Mouse (Mus musculus): ENCODE measurements around the gene Park7. TPM values are rescaled to one million over a fixed set of nuclear protein-coding genes. Genes with fewer than 3 reads are reported as not detected.
"Not testable (repeated sequence)": the region's sequence is repeated elsewhere in the genome, so short reads cannot be mapped to it uniquely, and the experiment has no call there.

The Park7 gene
- polyA plus RNA-seq, 1 experiment from 2014 or later, result 443 TPM

DNA sequence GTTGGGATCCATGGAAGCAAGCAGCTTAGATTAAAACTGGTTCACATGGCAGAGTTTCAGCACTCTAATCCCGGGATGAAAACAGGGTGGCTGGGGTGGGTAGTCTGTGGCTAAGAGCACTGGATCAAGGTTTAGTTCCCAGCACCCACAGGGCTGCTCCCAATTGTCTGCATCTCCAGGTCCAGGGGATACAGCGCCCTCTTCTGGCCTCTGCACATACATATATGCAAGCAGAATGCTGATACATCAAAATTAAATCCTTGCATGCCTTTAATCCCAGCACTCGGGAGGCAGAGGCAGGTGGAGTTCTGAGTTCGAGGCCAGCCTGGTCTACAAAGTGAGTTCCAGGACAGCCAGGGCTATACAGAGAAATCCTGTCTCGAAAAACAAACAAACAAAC is 5.7 kb downstream of the Park7 start:
- not testable (repeated sequence) for H3K4me2 ChIP-seq (ENCODE audit: low read depth, low read length); H3K27ac ChIP-seq (replicated peaks; ENCODE audit: low read depth, low read length); H3K27me3 ChIP-seq (ENCODE audit: control insufficient read depth, insufficient read depth, low read length); ATAC-seq (replicated peaks; ENCODE audit: insufficient number of reproducible peaks, low FRiP score, low TSS enrichment, low read depth); H3K9me3 ChIP-seq (replicated peaks; ENCODE audit: control insufficient read depth, low read length); H3K9ac ChIP-seq (replicated peaks; ENCODE audit: low read length); H3K4me3 ChIP-seq (ENCODE audit: low read depth, low read length); H3K4me1 ChIP-seq (ENCODE audit: control insufficient read depth, insufficient read depth, low read length); DNase-seq (ENCODE audit: low spot score); H3K36me3 ChIP-seq (replicated peaks; ENCODE audit: control insufficient read depth, insufficient read depth, low read depth, low read length)
- 74% methylated on average over 5 of the region's 5 CpGs for WGBS

DNA sequence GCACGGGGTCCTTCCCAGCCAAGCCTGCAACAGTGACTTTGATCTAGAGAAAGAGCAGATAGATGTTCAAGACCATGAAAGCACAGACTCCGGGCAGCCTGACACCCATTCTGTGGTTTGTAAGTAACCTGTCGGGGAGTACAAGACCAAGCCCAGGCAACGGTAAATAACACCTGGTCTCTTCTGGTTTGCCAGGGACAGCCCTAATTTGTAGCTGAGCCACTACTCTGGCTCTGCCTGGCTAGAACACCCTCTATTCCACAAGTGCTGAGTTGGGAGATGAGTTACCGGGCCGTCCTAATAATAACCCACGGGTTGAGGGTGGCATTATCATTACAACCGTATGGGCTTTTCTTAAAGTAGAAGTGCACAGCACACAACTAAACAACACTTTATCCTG is 7.1 kb downstream of the Park7 start:
- 91% methylated on average over 8 of the region's 8 CpGs for WGBS
- H3K9me3 ChIP-seq (replicated peaks; ENCODE audit: control insufficient read depth, low read length), result no peaks in the 10 kb centered on the region
- no peak overlapping the region for H3K4me3 ChIP-seq (ENCODE audit: low read depth, low read length)
- no peaks in the 10 kb centered on the region for H3K27me3 ChIP-seq (ENCODE audit: control insufficient read depth, insufficient read depth, low read length)
- peaks cover 3% of the 10 kb centered on the region; the same call in 1 of the 2 replicates for H3K36me3 ChIP-seq (replicated peaks; ENCODE audit: control insufficient read depth, insufficient read depth, low read depth, low read length)
- no peak for DNase-seq (ENCODE audit: low spot score)
- no peak overlapping the region for H3K27ac ChIP-seq (replicated peaks; ENCODE audit: low read depth, low read length)
- H3K4me2 ChIP-seq (ENCODE audit: low read depth, low read length), result no peak overlapping the region
- no peaks in the 10 kb centered on the region for H3K4me1 ChIP-seq (ENCODE audit: control insufficient read depth, insufficient read depth, low read length)
- H3K9ac ChIP-seq (replicated peaks; ENCODE audit: low read length), result no peak overlapping the region
- no peak for ATAC-seq (replicated peaks; ENCODE audit: insufficient number of reproducible peaks, low FRiP score, low TSS enrichment, low read depth)

DNA sequence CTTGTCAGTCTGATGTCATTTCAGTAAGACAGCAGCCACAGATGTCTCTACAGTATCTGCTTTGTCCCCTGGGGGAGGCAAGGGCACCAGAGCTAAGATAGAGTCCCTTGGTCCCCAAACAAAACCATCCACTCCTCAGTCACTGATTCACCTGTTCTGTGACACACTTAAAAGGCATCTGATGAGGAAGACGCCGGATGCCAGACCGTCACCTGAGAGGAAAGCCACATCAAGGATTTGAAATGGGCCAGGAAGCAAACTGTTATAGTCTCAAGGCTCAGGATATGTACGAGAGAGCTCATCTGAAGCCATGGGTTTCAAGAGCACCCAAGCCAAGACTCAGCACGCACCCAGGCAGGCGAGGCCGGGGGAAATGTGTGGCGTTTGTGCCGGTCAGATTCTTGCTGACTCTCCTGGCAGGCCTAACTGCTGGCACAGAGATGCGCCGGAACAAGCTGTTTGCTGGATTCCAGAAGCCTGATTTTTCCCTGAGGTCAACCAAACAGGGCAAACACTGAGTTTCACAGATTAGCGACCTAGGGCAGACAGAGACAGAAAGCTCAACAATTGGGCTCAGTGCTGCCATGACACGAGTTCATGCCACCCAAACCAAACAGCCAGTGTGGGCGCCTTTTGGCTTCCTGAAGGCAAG is 11.0 kb downstream of the Park7 start:
- Histone ChIP-seq H3K4me2 (ENCODE audit: low read depth, low read length) (no peak overlapping the region), H3K27ac (replicated peaks; ENCODE audit: low read depth, low read length) (no peak overlapping the region), H3K4me1 (ENCODE audit: control insufficient read depth, insufficient read depth, low read length) (no peaks in the 10 kb centered on the region), H3K27me3 (ENCODE audit: control insufficient read depth, insufficient read depth, low read length) (no peaks in the 10 kb centered on the region), H3K9me3 (replicated peaks; ENCODE audit: control insufficient read depth, low read length) (no peaks in the 10 kb centered on the region), H3K36me3 (replicated peaks; ENCODE audit: control insufficient read depth, insufficient read depth, low read depth, low read length) (peaks cover 11% of the 10 kb centered on the region), H3K4me3 (ENCODE audit: low read depth, low read length) (no peak overlapping the region), H3K9ac (replicated peaks; ENCODE audit: low read length) (no peak overlapping the region)
- no peak for DNase-seq (ENCODE audit: low spot score)
- WGBS, result 91% methylated on average over 14 of the region's 14 CpGs
- no peak for ATAC-seq (replicated peaks; ENCODE audit: insufficient number of reproducible peaks, low FRiP score, low TSS enrichment, low read depth)

DNA sequence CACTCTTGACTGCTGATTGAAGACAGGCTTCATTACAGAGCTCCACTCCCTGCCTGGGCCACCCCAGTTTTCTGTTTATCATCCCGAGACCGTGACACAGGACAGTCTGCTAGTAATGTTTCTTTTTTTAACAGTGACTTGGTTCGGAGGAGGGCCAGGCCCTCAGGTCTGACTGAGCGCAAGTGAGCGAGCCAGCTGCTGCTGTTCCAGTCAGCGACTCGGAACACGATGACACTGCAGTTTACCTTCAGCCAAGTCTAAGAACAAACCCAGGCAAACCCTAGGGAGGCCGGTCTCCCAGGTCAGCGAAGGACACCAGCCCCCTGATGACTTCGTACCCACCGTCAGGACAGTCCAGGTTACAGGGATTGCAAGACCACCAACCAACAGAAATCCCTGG is 12.2 kb downstream of the Park7 start:
- H3K27ac ChIP-seq (replicated peaks; ENCODE audit: low read depth, low read length), result no peak overlapping the region
- no peaks in the 10 kb centered on the region for H3K4me1 ChIP-seq (ENCODE audit: control insufficient read depth, insufficient read depth, low read length)
- ATAC-seq (replicated peaks; ENCODE audit: insufficient number of reproducible peaks, low FRiP score, low TSS enrichment, low read depth) (no peak), DNase-seq (ENCODE audit: low spot score) (no peak)
- H3K36me3 ChIP-seq (replicated peaks; ENCODE audit: control insufficient read depth, insufficient read depth, low read depth, low read length), result peaks cover 14% of the 10 kb centered on the region
- 86% methylated on average over 12 of the region's 12 CpGs for WGBS
- no peak overlapping the region for H3K9ac ChIP-seq (replicated peaks; ENCODE audit: low read length)
- H3K27me3 ChIP-seq (ENCODE audit: control insufficient read depth, insufficient read depth, low read length), result no peaks in the 10 kb centered on the region
- no peaks in the 10 kb centered on the region for H3K9me3 ChIP-seq (replicated peaks; ENCODE audit: control insufficient read depth, low read length)
- no peak overlapping the region for H3K4me2 ChIP-seq (ENCODE audit: low read depth, low read length)
- H3K4me3 ChIP-seq (ENCODE audit: low read depth, low read length), result no peak overlapping the region

DNA sequence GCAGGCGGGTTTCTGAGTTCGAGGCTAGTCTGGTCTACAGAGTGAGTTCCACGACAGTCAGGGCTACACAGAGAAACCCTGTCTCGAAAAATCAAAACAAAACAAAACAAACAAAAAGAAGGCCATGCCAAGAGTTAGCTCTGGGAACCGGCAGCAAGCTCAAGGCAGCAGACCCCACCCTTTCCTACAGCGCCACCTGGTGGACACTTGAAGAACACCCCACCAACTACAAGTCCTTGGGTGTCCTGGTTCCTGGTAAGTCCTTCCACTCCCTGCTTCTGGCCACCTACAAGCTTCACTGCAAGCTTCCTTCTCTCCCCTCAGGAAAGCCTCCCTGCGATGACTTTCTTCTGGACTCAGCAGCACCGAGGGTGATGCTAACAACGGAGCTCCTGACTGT is 12.6 kb downstream of the Park7 start:
- Histone ChIP-seq H3K9ac (replicated peaks; ENCODE audit: low read length) (no peak overlapping the region), H3K36me3 (replicated peaks; ENCODE audit: control insufficient read depth, insufficient read depth, low read depth, low read length) (peaks cover 18% of the 10 kb centered on the region), H3K27me3 (ENCODE audit: control insufficient read depth, insufficient read depth, low read length) (no peaks in the 10 kb centered on the region), H3K4me3 (ENCODE audit: low read depth, low read length) (no peak overlapping the region), H3K4me1 (ENCODE audit: control insufficient read depth, insufficient read depth, low read length) (no peaks in the 10 kb centered on the region), H3K27ac (replicated peaks; ENCODE audit: low read depth, low read length) (no peak overlapping the region), H3K4me2 (ENCODE audit: low read depth, low read length) (no peak overlapping the region), H3K9me3 (replicated peaks; ENCODE audit: control insufficient read depth, low read length) (no peaks in the 10 kb centered on the region)
- 57% methylated on average over 9 of the region's 9 CpGs for WGBS
- ATAC-seq (replicated peaks; ENCODE audit: insufficient number of reproducible peaks, low FRiP score, low TSS enrichment, low read depth) (no peak), DNase-seq (ENCODE audit: low spot score) (peak; percentile 74)

DNA sequence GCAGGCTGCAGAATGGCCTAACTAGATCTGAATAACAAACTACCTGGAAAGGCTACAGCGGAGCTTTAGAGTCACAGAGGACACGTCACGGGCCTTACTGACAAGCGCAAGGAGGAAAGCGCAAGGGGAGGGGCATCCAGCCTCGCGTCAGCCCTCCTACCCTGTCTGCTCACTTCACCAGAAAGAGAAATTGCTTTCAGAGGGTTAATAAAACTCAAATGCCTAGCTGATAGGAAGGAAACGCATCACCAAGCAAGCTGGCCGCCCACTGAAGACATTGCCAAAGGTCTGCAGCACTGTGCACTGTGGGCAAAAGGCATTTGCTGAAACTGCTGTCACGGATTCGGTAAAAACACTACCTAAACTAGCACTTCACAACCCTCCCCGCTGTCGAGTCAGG is 13.8 kb downstream of the Park7 start:
- H3K4me1 ChIP-seq (ENCODE audit: control insufficient read depth, insufficient read depth, low read length), result no peaks in the 10 kb centered on the region
- no peaks in the 10 kb centered on the region for H3K9me3 ChIP-seq (replicated peaks; ENCODE audit: control insufficient read depth, low read length)
- no peak overlapping the region for H3K4me2 ChIP-seq (ENCODE audit: low read depth, low read length)
- 93% methylated on average over 13 of the region's 13 CpGs for WGBS
- no peaks in the 10 kb centered on the region for H3K27me3 ChIP-seq (ENCODE audit: control insufficient read depth, insufficient read depth, low read length)
- no peak overlapping the region for H3K27ac ChIP-seq (replicated peaks; ENCODE audit: low read depth, low read length)
- ATAC-seq (replicated peaks; ENCODE audit: insufficient number of reproducible peaks, low FRiP score, low TSS enrichment, low read depth) (no peak), DNase-seq (ENCODE audit: low spot score) (no peak)
- H3K4me3 ChIP-seq (ENCODE audit: low read depth, low read length), result no peak overlapping the region
- no peak overlapping the region for H3K9ac ChIP-seq (replicated peaks; ENCODE audit: low read length)
- H3K36me3 ChIP-seq (replicated peaks; ENCODE audit: control insufficient read depth, insufficient read depth, low read depth, low read length), result peaks cover 20% of the 10 kb centered on the region

DNA sequence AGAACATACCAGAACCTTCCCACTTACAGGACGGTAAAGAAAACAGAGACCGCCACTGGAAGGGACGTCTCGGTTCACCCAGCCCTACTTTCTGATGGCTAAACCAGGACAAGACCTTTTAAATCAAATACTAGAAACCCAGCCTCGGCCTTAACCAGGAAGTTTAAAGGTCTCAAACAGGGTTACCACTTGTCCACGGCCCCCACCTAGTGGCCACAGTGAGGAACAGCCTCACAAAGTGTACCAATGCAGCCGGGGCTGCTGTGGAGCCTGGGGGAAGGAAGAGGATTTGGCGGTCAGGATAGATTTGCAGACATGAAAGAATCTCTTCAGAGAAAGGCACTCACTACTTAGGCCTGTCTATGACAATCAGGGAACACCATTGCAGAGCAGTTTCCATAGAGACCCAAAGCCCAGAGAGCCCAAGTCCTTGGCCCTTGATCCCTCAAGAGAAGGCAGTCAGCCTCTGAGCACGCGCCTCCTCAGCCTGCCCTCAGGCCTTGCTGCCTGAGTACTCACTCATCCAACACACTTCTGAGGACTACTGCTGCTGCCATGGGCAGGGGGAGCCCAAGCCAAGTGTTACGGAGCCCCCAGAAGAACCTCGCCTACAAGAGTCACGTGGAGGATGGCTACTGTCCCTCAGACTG is 15.4 kb downstream of the Park7 start:
- DNase-seq (ENCODE audit: low spot score) (peak; percentile 87), ATAC-seq (replicated peaks; ENCODE audit: insufficient number of reproducible peaks, low FRiP score, low TSS enrichment, low read depth) (no peak)
- 55% methylated on average over 13 of the region's 13 CpGs for WGBS
- Histone ChIP-seq H3K27me3 (ENCODE audit: control insufficient read depth, insufficient read depth, low read length) (no peaks in the 10 kb centered on the region), H3K27ac (replicated peaks; ENCODE audit: low read depth, low read length) (no peak overlapping the region), H3K36me3 (replicated peaks; ENCODE audit: control insufficient read depth, insufficient read depth, low read depth, low read length) (peaks cover 20% of the 10 kb centered on the region), H3K4me2 (ENCODE audit: low read depth, low read length) (no peak overlapping the region), H3K4me3 (ENCODE audit: low read depth, low read length) (no peak overlapping the region), H3K4me1 (ENCODE audit: control insufficient read depth, insufficient read depth, low read length) (no peaks in the 10 kb centered on the region), H3K9me3 (replicated peaks; ENCODE audit: control insufficient read depth, low read length) (no peaks in the 10 kb centered on the region), H3K9ac (replicated peaks; ENCODE audit: low read length) (no peak overlapping the region)

DNA sequence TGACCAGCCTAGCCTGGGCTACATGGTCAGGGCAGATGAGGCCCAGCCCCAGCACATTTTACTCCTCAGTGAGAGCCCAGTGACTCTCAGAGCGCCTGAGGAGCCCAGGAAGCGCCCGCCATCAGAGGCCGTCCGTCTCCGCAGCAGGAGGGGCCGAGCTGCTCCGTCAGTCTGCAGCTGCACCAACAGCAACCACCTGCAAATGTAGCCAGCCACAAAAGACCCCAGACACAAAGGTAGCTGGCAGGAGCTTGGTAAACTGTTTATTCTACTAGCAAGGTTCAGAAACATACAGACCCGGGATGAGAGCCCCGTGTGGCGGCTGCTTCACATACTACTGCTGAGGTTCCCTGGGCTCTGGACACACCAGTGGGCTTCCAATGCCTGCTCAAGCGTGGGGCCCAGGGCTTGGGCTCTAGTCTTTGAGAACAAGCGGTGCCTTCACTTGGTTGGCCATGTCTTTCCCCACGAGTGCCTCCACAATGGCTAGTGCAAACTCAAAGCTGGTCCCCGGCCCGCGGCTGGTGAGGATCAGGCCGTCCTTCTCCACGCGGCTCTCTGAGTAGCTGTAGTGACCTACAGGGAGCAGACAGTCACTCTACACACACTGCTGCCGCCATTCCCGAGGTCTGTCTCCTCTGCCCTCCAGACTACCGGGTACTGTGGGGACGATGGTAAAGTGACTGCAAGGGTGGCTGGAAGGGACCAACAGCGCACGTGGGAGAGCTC is 17.2 kb downstream of the Park7 start:
- peaks cover 18% of the 10 kb centered on the region for H3K36me3 ChIP-seq (replicated peaks; ENCODE audit: control insufficient read depth, insufficient read depth, low read depth, low read length)

More for the DNA sequence above, 17.2 kb downstream of the Park7 start:
- Histone ChIP-seq H3K4me3 (ENCODE audit: low read depth, low read length) (no peak overlapping the region), H3K9me3 (replicated peaks; ENCODE audit: control insufficient read depth, low read length) (no peaks in the 10 kb centered on the region), H3K9ac (replicated peaks; ENCODE audit: low read length) (no peak overlapping the region), H3K27me3 (ENCODE audit: control insufficient read depth, insufficient read depth, low read length) (no peaks in the 10 kb centered on the region), H3K4me1 (ENCODE audit: control insufficient read depth, insufficient read depth, low read length) (no peaks in the 10 kb centered on the region), H3K4me2 (ENCODE audit: low read depth, low read length) (no peak overlapping the region), H3K27ac (replicated peaks; ENCODE audit: low read depth, low read length) (no peak overlapping the region)
- ATAC-seq (replicated peaks; ENCODE audit: insufficient number of reproducible peaks, low FRiP score, low TSS enrichment, low read depth) (no peak), DNase-seq (ENCODE audit: low spot score) (no peak)
- 93% methylated on average over 26 of the region's 26 CpGs for WGBS

Data from embryonic facial prominence, embryonic 11.5 days (tissue).